Mouse (Mus musculus) CH12.LX (cell line): ENCODE measurements around the gene Myo5a. TPM values are rescaled to one million over a fixed set of nuclear protein-coding genes. Genes with fewer than 3 reads are reported as not detected.

Experiments used
- DNase-seq: peaks from one replicate; pipeline ENCODE4 v3.0.0-alpha.2; 2013; ENCODE audit errors: extremely low read depth
- H3K27ac ChIP-seq: 2 replicates; pipeline ENCODE4 v1.5.1; 2012; ENCODE audit warnings: low read depth, mild to moderate bottlenecking, control low read depth, moderate library complexity; ENCODE audit not compliant: insufficient read depth
- H3K27me3 ChIP-seq: replicated peaks from 2 replicates; pipeline ENCODE3; 2012; ENCODE audit warnings: inconsistent platforms
- H3K36me3 ChIP-seq, 2 experiments: replicated peaks in 1 of 2; 2 replicates each; pipeline versions ENCODE3 to v1.6.1; 2012; ENCODE audit warnings: inconsistent platforms in 1 of 2, low read length in 1 of 2, mild to moderate bottlenecking in 1 of 2, mixed read lengths in 1 of 2, moderate library complexity in 1 of 2; ENCODE audit not compliant: control insufficient read depth in 1 of 2, insufficient read depth in 1 of 2
- H3K4me1 ChIP-seq, 2 experiments: 2 replicates each; pipeline ENCODE4 v1.6.1; 2012; ENCODE audit warnings: inconsistent platforms in 1 of 2, moderate library complexity in 1 of 2; ENCODE audit not compliant: insufficient read depth in 2 of 2, control insufficient read depth in 1 of 2
- H3K4me2 ChIP-seq: 2 replicates; pipeline ENCODE4 v1.6.1; 2012; ENCODE audit warnings: low read depth, mild to moderate bottlenecking, control low read depth; ENCODE audit not compliant: poor library complexity, insufficient read depth, severe bottlenecking
- H3K4me3 ChIP-seq, 3 experiments: fragments of 150-350 bp in 1 of 3; sonication (generic) in 1 of 3; replicated peaks in 1 of 3; 2 replicates each; pipeline versions ENCODE3 to v1.5.1; 2011 to 2012; ENCODE audit warnings: low read depth in 2 of 3, low read length in 2 of 3, mild to moderate bottlenecking in 2 of 3, moderate library complexity in 2 of 3, control low read depth in 1 of 3, improper control_type of control experiment in 1 of 3, inconsistent platforms in 1 of 3, mixed read lengths in 1 of 3; ENCODE audit not compliant: poor library complexity in 1 of 3
- H3K79me2 ChIP-seq: replicated peaks from 2 replicates; pipeline ENCODE4 v1.6.1; 2012; ENCODE audit warnings: mild to moderate bottlenecking, moderate library complexity; ENCODE audit not compliant: control insufficient read depth, poor library complexity, insufficient read depth, severe bottlenecking; ENCODE audit errors: extremely low read depth
- H3K9ac ChIP-seq: 2 replicates; pipeline ENCODE4 v1.6.1; 2012; ENCODE audit warnings: low read depth, mild to moderate bottlenecking, control low read depth, moderate library complexity; ENCODE audit not compliant: insufficient read depth
- H3K9me3 ChIP-seq: replicated peaks from 2 replicates; pipeline ENCODE3; 2012; ENCODE audit warnings: low read length, inconsistent platforms, mixed read lengths
- CHD1 ChIP-seq: IDR thresholded peaks from 2 replicates; pipeline ENCODE4 v1.6.1; 2012; ENCODE audit warnings: low read depth, low read length, improper control_type of control experiment, inconsistent platforms
- CTCF ChIP-seq, 2 experiments: IDR thresholded peaks in 1 of 2; conservative IDR thresholded peaks in 1 of 2; 2 replicates each; pipeline ENCODE4 v1.5.1; 2011 to 2012; ENCODE audit warnings: low read depth in 2 of 2, low read length in 2 of 2, improper control_type of control experiment in 1 of 2, inconsistent platforms in 1 of 2, mild to moderate bottlenecking in 1 of 2, moderate library complexity in 1 of 2
- ELF1 ChIP-seq: IDR thresholded peaks from 2 replicates; pipeline ENCODE4 v1.6.1; 2014; ENCODE audit warnings: low read depth, mild to moderate bottlenecking, inconsistent platforms, low read length, improper control_type of control experiment
- EP300 ChIP-seq: IDR thresholded peaks from 2 replicates; pipeline ENCODE4 v1.6.1; 2011; ENCODE audit warnings: low read length, improper control_type of control experiment
- GABPA ChIP-seq: IDR thresholded peaks from 2 replicates; pipeline ENCODE4 v1.6.1; 2012; ENCODE audit warnings: low read depth, low read length, improper control_type of control experiment, inconsistent platforms; ENCODE audit not compliant: insufficient replicate concordance
- HCFC1 ChIP-seq: IDR thresholded peaks from 2 replicates; pipeline ENCODE4 v1.6.1; 2012; ENCODE audit warnings: low read depth, mild to moderate bottlenecking, inconsistent platforms, low read length, improper control_type of control experiment
- IRF4 ChIP-seq: IDR thresholded peaks from 2 replicates; pipeline ENCODE4 v1.6.1; 2014; ENCODE audit warnings: low read depth, mild to moderate bottlenecking, inconsistent platforms, low read length, improper control_type of control experiment
- JUN ChIP-seq: IDR thresholded peaks from 2 replicates; pipeline ENCODE4 v1.6.1; 2011; ENCODE audit warnings: low read depth, mild to moderate bottlenecking, low read length, improper control_type of control experiment, moderate library complexity; ENCODE audit not compliant: insufficient read depth
- JUND ChIP-seq: conservative IDR thresholded peaks from 2 replicates; pipeline ENCODE4 v1.6.1; 2011; ENCODE audit warnings: low read depth, low read length, improper control_type of control experiment
- MAFK ChIP-seq: IDR thresholded peaks from 2 replicates; pipeline ENCODE4 v1.6.1; 2011; ENCODE audit warnings: low read length, improper control_type of control experiment; ENCODE audit not compliant: insufficient replicate concordance
- MEF2A ChIP-seq: IDR thresholded peaks from 2 replicates; pipeline ENCODE4 v1.6.1; 2014; ENCODE audit warnings: low read depth, mild to moderate bottlenecking, inconsistent platforms, low read length, improper control_type of control experiment, borderline replicate concordance
- NRF1 ChIP-seq: IDR thresholded peaks from 2 replicates; pipeline ENCODE4 v1.6.1; 2014; ENCODE audit warnings: low read depth, mild to moderate bottlenecking, inconsistent platforms, low read length, improper control_type of control experiment, moderate library complexity
- POLR2A ChIP-seq: IDR thresholded peaks from 2 replicates; pipeline ENCODE4 v1.6.1; 2011; ENCODE audit warnings: low read depth, mild to moderate bottlenecking, improper control_type of control experiment, low read length
- POLR2AphosphoS2 ChIP-seq: IDR thresholded peaks from 2 replicates; pipeline ENCODE4 v1.6.1; 2011; ENCODE audit warnings: low read depth, low read length, improper control_type of control experiment
- RCOR1 ChIP-seq: conservative IDR thresholded peaks from 2 replicates; pipeline ENCODE4 v1.6.1; 2012; ENCODE audit warnings: low read depth, mild to moderate bottlenecking, inconsistent platforms, low read length, improper control_type of control experiment
- SIN3A ChIP-seq: IDR thresholded peaks from 2 replicates; pipeline ENCODE4 v1.6.1; 2012; ENCODE audit warnings: low read length, improper control_type of control experiment, inconsistent platforms
- SMC3 ChIP-seq: IDR thresholded peaks from 2 replicates; pipeline ENCODE4 v1.6.1; 2011; ENCODE audit warnings: low read depth, low read length, improper control_type of control experiment
- TBP ChIP-seq: conservative IDR thresholded peaks from 2 replicates; pipeline ENCODE4 v1.6.1; 2011; ENCODE audit warnings: low read depth, low read length, improper control_type of control experiment
- UBTF ChIP-seq: IDR thresholded peaks from 2 replicates; pipeline ENCODE4 v1.6.1; 2012; ENCODE audit warnings: low read depth, mild to moderate bottlenecking, inconsistent platforms, low read length, improper control_type of control experiment, moderate library complexity
- ZC3H11A ChIP-seq: IDR thresholded peaks from 2 replicates; pipeline ENCODE4 v1.6.1; 2012; ENCODE audit warnings: low read depth, mild to moderate bottlenecking, inconsistent platforms, low read length, improper control_type of control experiment
- ZMIZ1 ChIP-seq: IDR thresholded peaks from 2 replicates; pipeline ENCODE4 v1.6.1; 2012; ENCODE audit warnings: low read depth, mild to moderate bottlenecking, inconsistent platforms, low read length, improper control_type of control experiment
- dilution Hi-C: fragments of 300-500 bp; cut with MboI; formaldehyde crosslinking; loops from 2 replicates; pipeline ENCODE4 v1.14.3; 2020; ENCODE audit warnings: low sequenced_read_pairs; ENCODE audit not compliant: extremely low pct_unique_long_range_greater_than_20kb, extremely low pct_ligation_motif_present
- in situ Hi-C: fragments of 300-500 bp; cut with MboI; formaldehyde crosslinking; loops from 3 replicates; pipeline ENCODE4 v1.14.3; 2019; ENCODE audit warnings: low sequenced_read_pairs, low pct_ligation_motif_present, low pct_unique_long_range_greater_than_20kb, mixed read lengths
- polyA plus RNA-seq: library from polyadenylated mRNA; unstranded; fragments of >175 nt; gene quantifications from 2 replicates; pipeline ENCODE4 v1.2.1, GENCODE M21; 2012; ENCODE audit warnings: low read depth; ENCODE audit not compliant: insufficient read length
- total RNA-seq, 2 experiments: library from RNA; depleted of rRNA; stranded (reverse); fragments of 300-350 nt in 1 of 2; fragments of >200 nt in 1 of 2; gene quantifications; 2 replicates each; pipeline ENCODE4 v1.2.3; 2012 to 2014

Gene Myo5a
- total and polyA plus RNA-seq, 3 experiments: 55.0 to 107 (median 66.6) TPM

- Histone ChIP-seq H3K79me2 (no peaks in the 10 kb centered on the region), H3K9ac (no peak overlapping the region), H3K4me3 (no peak overlapping the region), H3K27ac (no peak overlapping the region), H3K4me1 (peaks cover 3 to 9% of the 10 kb centered on the region in 2 experiments; a peak in 2 of 4 replicates), H3K4me2 (no peak overlapping the region), H3K27me3 (no peaks in the 10 kb centered on the region), H3K9me3 (peaks cover 2% of the 10 kb centered on the region), H3K36me3 (no peaks in the 10 kb centered on the region)
- dilution Hi-C loops: no loop called here
- TF ChIP-seq GABPA: no peak
- TF ChIP-seq CHD1: no peak
- TF ChIP-seq POLR2AphosphoS2: no peak
- no peak for TF ChIP-seq TBP
- TF ChIP-seq JUN: no peak
- no peak for TF ChIP-seq NRF1
- TF ChIP-seq CTCF (conservative IDR thresholded peaks at IDR 0.05 in 1 of 2, IDR thresholded peaks at IDR 0.05 in 1 of 2; ENCODE audit: low read depth in 2 of 2, low read length in 2 of 2): no peak
- no peak for TF ChIP-seq HCFC1
- TF ChIP-seq SMC3: no peak
- TF ChIP-seq MAFK: no peak
- no peak for TF ChIP-seq UBTF
- no peak for TF ChIP-seq POLR2A
- TF ChIP-seq SIN3A: no peak
- TF ChIP-seq EP300: no peak
- no peak for TF ChIP-seq ZMIZ1
- TF ChIP-seq ZC3H11A: no peak
- TF ChIP-seq JUND: no peak
- in situ Hi-C loops: no loop called here
- no peak for DNase-seq
These were observed 172.2 kb downstream of the Myo5a start for GRCm38 (mm10) chr9:75243052-75243451.

GRCm38 (mm10) chr9:75243730-75244406, 173.1 kb downstream of the Myo5a start:
- in situ Hi-C loops (no loop called here), dilution Hi-C loops (no loop called here)
- Histone ChIP-seq H3K9ac (no peak overlapping the region), H3K4me1 (peaks cover 3 to 9% of the 10 kb centered on the region in 2 experiments; a peak in 2 of 4 replicates), H3K9me3 (peaks cover 2% of the 10 kb centered on the region), H3K4me3 (no peak overlapping the region), H3K27ac (no peak overlapping the region), H3K36me3 (no peaks in the 10 kb centered on the region), H3K27me3 (no peaks in the 10 kb centered on the region), H3K79me2 (no peaks in the 10 kb centered on the region), H3K4me2 (no peak overlapping the region)
- DNase-seq: no peak
- TF ChIP-seq MEF2A: no peak
- 0 out of 4 replicates have a peak, but pooled peaks of 1 of the 2 experiments have one; percentile 5 for TF ChIP-seq CTCF (conservative IDR thresholded peaks at IDR 0.05 in 1 of 2, IDR thresholded peaks at IDR 0.05 in 1 of 2; ENCODE audit: low read depth in 2 of 2, low read length in 2 of 2)
- TF ChIP-seq EP300: no peak
- TF ChIP-seq IRF4: no peak
- no peak for TF ChIP-seq CHD1
- no peak for TF ChIP-seq RCOR1
- no peak for TF ChIP-seq ELF1
- TF ChIP-seq JUN: no peak
